Mouse (Mus musculus) CH12.LX (cell line): Measurements from ENCODE around the gene Tmem104. TPM values are rescaled to one million over a fixed set of nuclear protein-coding genes. Genes with fewer than 3 reads are reported as not detected.

Experiments used
- DNase-seq: peaks from one replicate; pipeline ENCODE4 v3.0.0-alpha.2; 2013; ENCODE audit errors: extremely low read depth
- H3K27ac ChIP-seq: 2 replicates; pipeline ENCODE4 v1.5.1; 2012; ENCODE audit warnings: low read depth, mild to moderate bottlenecking, control low read depth, moderate library complexity; ENCODE audit not compliant: insufficient read depth
- H3K27me3 ChIP-seq: replicated peaks from 2 replicates; pipeline ENCODE3; 2012; ENCODE audit warnings: inconsistent platforms
- H3K36me3 ChIP-seq, 2 experiments: replicated peaks in 1 of 2; 2 replicates each; pipeline versions ENCODE3 to v1.6.1; 2012; ENCODE audit warnings: inconsistent platforms in 1 of 2, low read length in 1 of 2, mild to moderate bottlenecking in 1 of 2, mixed read lengths in 1 of 2, moderate library complexity in 1 of 2; ENCODE audit not compliant: control insufficient read depth in 1 of 2, insufficient read depth in 1 of 2
- H3K4me1 ChIP-seq, 2 experiments: 2 replicates each; pipeline ENCODE4 v1.6.1; 2012; ENCODE audit warnings: inconsistent platforms in 1 of 2, moderate library complexity in 1 of 2; ENCODE audit not compliant: insufficient read depth in 2 of 2, control insufficient read depth in 1 of 2
- H3K4me2 ChIP-seq: 2 replicates; pipeline ENCODE4 v1.6.1; 2012; ENCODE audit warnings: low read depth, mild to moderate bottlenecking, control low read depth; ENCODE audit not compliant: poor library complexity, insufficient read depth, severe bottlenecking
- H3K4me3 ChIP-seq, 3 experiments: fragments of 150-350 bp in 1 of 3; sonication (generic) in 1 of 3; replicated peaks in 1 of 3; 2 replicates each; pipeline versions ENCODE3 to v1.5.1; 2011 to 2012; ENCODE audit warnings: low read depth in 2 of 3, low read length in 2 of 3, mild to moderate bottlenecking in 2 of 3, moderate library complexity in 2 of 3, control low read depth in 1 of 3, improper control_type of control experiment in 1 of 3, inconsistent platforms in 1 of 3, mixed read lengths in 1 of 3; ENCODE audit not compliant: poor library complexity in 1 of 3
- H3K79me2 ChIP-seq: replicated peaks from 2 replicates; pipeline ENCODE4 v1.6.1; 2012; ENCODE audit warnings: mild to moderate bottlenecking, moderate library complexity; ENCODE audit not compliant: control insufficient read depth, poor library complexity, insufficient read depth, severe bottlenecking; ENCODE audit errors: extremely low read depth
- H3K9ac ChIP-seq: 2 replicates; pipeline ENCODE4 v1.6.1; 2012; ENCODE audit warnings: low read depth, mild to moderate bottlenecking, control low read depth, moderate library complexity; ENCODE audit not compliant: insufficient read depth
- H3K9me3 ChIP-seq: replicated peaks from 2 replicates; pipeline ENCODE3; 2012; ENCODE audit warnings: low read length, inconsistent platforms, mixed read lengths
- BHLHE40 ChIP-seq: IDR thresholded peaks from 2 replicates; pipeline ENCODE4 v1.6.1; 2011; ENCODE audit warnings: mild to moderate bottlenecking, low read depth, low read length, improper control_type of control experiment
- CHD1 ChIP-seq: IDR thresholded peaks from 2 replicates; pipeline ENCODE4 v1.6.1; 2012; ENCODE audit warnings: low read depth, low read length, improper control_type of control experiment, inconsistent platforms
- CHD2 ChIP-seq: IDR thresholded peaks from 2 replicates; pipeline ENCODE4 v1.6.1; 2011; ENCODE audit warnings: low read length, improper control_type of control experiment
- E2F4 ChIP-seq: IDR thresholded peaks from 2 replicates; pipeline ENCODE4 v1.6.1; 2011; ENCODE audit warnings: low read depth, low read length, improper control_type of control experiment; ENCODE audit not compliant: insufficient replicate concordance
- ELF1 ChIP-seq: IDR thresholded peaks from 2 replicates; pipeline ENCODE4 v1.6.1; 2014; ENCODE audit warnings: low read depth, mild to moderate bottlenecking, inconsistent platforms, low read length, improper control_type of control experiment
- EP300 ChIP-seq: IDR thresholded peaks from 2 replicates; pipeline ENCODE4 v1.6.1; 2011; ENCODE audit warnings: low read length, improper control_type of control experiment
- ETS1 ChIP-seq: conservative IDR thresholded peaks from 2 replicates; pipeline ENCODE4 v1.6.1; 2012; ENCODE audit warnings: low read depth, mild to moderate bottlenecking, inconsistent platforms, low read length, improper control_type of control experiment, moderate library complexity
- IRF4 ChIP-seq: IDR thresholded peaks from 2 replicates; pipeline ENCODE4 v1.6.1; 2014; ENCODE audit warnings: low read depth, mild to moderate bottlenecking, inconsistent platforms, low read length, improper control_type of control experiment
- JUN ChIP-seq: IDR thresholded peaks from 2 replicates; pipeline ENCODE4 v1.6.1; 2011; ENCODE audit warnings: low read depth, mild to moderate bottlenecking, low read length, improper control_type of control experiment, moderate library complexity; ENCODE audit not compliant: insufficient read depth
- JUND ChIP-seq: conservative IDR thresholded peaks from 2 replicates; pipeline ENCODE4 v1.6.1; 2011; ENCODE audit warnings: low read depth, low read length, improper control_type of control experiment
- KAT2A ChIP-seq: IDR thresholded peaks from 2 replicates; pipeline ENCODE4 v1.6.1; 2012; ENCODE audit warnings: low read length, improper control_type of control experiment, inconsistent platforms; ENCODE audit not compliant: insufficient replicate concordance
- MAFK ChIP-seq: IDR thresholded peaks from 2 replicates; pipeline ENCODE4 v1.6.1; 2011; ENCODE audit warnings: low read length, improper control_type of control experiment; ENCODE audit not compliant: insufficient replicate concordance
- MAX ChIP-seq: IDR thresholded peaks from 2 replicates; pipeline ENCODE4 v1.6.1; 2011; ENCODE audit warnings: low read length, improper control_type of control experiment
- MAZ ChIP-seq: IDR thresholded peaks from 2 replicates; pipeline ENCODE4 v1.6.1; 2012; ENCODE audit warnings: low read depth, mild to moderate bottlenecking, inconsistent platforms, low read length, improper control_type of control experiment, moderate library complexity
- MEF2A ChIP-seq: IDR thresholded peaks from 2 replicates; pipeline ENCODE4 v1.6.1; 2014; ENCODE audit warnings: low read depth, mild to moderate bottlenecking, inconsistent platforms, low read length, improper control_type of control experiment, borderline replicate concordance
- MXI1 ChIP-seq: IDR thresholded peaks from 2 replicates; pipeline ENCODE4 v1.6.1; 2011; ENCODE audit warnings: mild to moderate bottlenecking, low read depth, low read length, improper control_type of control experiment
- MYC ChIP-seq: IDR thresholded peaks from 2 replicates; pipeline ENCODE4 v1.6.1; 2011; ENCODE audit warnings: low read depth, mild to moderate bottlenecking, improper control_type of control experiment, low read length
- NELFE ChIP-seq: IDR thresholded peaks from 2 replicates; pipeline ENCODE4 v1.6.1; 2011; ENCODE audit warnings: low read depth, low read length, improper control_type of control experiment
- POLR2AphosphoS2 ChIP-seq: IDR thresholded peaks from 2 replicates; pipeline ENCODE4 v1.6.1; 2011; ENCODE audit warnings: low read depth, low read length, improper control_type of control experiment
- SIN3A ChIP-seq: IDR thresholded peaks from 2 replicates; pipeline ENCODE4 v1.6.1; 2012; ENCODE audit warnings: low read length, improper control_type of control experiment, inconsistent platforms
- SMC3 ChIP-seq: IDR thresholded peaks from 2 replicates; pipeline ENCODE4 v1.6.1; 2011; ENCODE audit warnings: low read depth, low read length, improper control_type of control experiment
- TBP ChIP-seq: conservative IDR thresholded peaks from 2 replicates; pipeline ENCODE4 v1.6.1; 2011; ENCODE audit warnings: low read depth, low read length, improper control_type of control experiment
- TCF12 ChIP-seq: IDR thresholded peaks from 2 replicates; pipeline ENCODE4 v1.6.1; 2014; ENCODE audit warnings: low read depth, mild to moderate bottlenecking, inconsistent platforms, low read length, improper control_type of control experiment
- UBTF ChIP-seq: IDR thresholded peaks from 2 replicates; pipeline ENCODE4 v1.6.1; 2012; ENCODE audit warnings: low read depth, mild to moderate bottlenecking, inconsistent platforms, low read length, improper control_type of control experiment, moderate library complexity
- USF1 ChIP-seq: IDR thresholded peaks from 2 replicates; pipeline ENCODE4 v1.6.1; 2014; ENCODE audit warnings: low read depth, mild to moderate bottlenecking, inconsistent platforms, low read length, improper control_type of control experiment
- USF2 ChIP-seq: conservative IDR thresholded peaks from 2 replicates; pipeline ENCODE4 v1.6.1; 2011; ENCODE audit warnings: low read depth, low read length, improper control_type of control experiment
- ZC3H11A ChIP-seq: IDR thresholded peaks from 2 replicates; pipeline ENCODE4 v1.6.1; 2012; ENCODE audit warnings: low read depth, mild to moderate bottlenecking, inconsistent platforms, low read length, improper control_type of control experiment
- ZMIZ1 ChIP-seq: IDR thresholded peaks from 2 replicates; pipeline ENCODE4 v1.6.1; 2012; ENCODE audit warnings: low read depth, mild to moderate bottlenecking, inconsistent platforms, low read length, improper control_type of control experiment
- dilution Hi-C: fragments of 300-500 bp; cut with MboI; formaldehyde crosslinking; loops from 2 replicates; pipeline ENCODE4 v1.14.3; 2020; ENCODE audit warnings: low sequenced_read_pairs; ENCODE audit not compliant: extremely low pct_unique_long_range_greater_than_20kb, extremely low pct_ligation_motif_present
- in situ Hi-C: fragments of 300-500 bp; cut with MboI; formaldehyde crosslinking; loops from 3 replicates; pipeline ENCODE4 v1.14.3; 2019; ENCODE audit warnings: low sequenced_read_pairs, low pct_ligation_motif_present, low pct_unique_long_range_greater_than_20kb, mixed read lengths
- polyA plus RNA-seq: library from polyadenylated mRNA; unstranded; fragments of >175 nt; gene quantifications from 2 replicates; pipeline ENCODE4 v1.2.1, GENCODE M21; 2012; ENCODE audit warnings: low read depth; ENCODE audit not compliant: insufficient read length
- total RNA-seq, 2 experiments: library from RNA; depleted of rRNA; stranded (reverse); fragments of 300-350 nt in 1 of 2; fragments of >200 nt in 1 of 2; gene quantifications; 2 replicates each; pipeline ENCODE4 v1.2.3; 2012 to 2014

Tmem104 gene
- total and polyA plus RNA-seq, 3 experiments = 3.5 to 16.1 (median 10.8) TPM

- H3K4me2 ChIP-seq = peak overlapping the region; percentile 88
- H3K27ac ChIP-seq = peak overlapping the region; percentile 84
- peaks cover 27 to 69% of the 10 kb centered on the region in 2 experiments for H3K36me3 ChIP-seq
- H3K27me3 ChIP-seq = no peaks in the 10 kb centered on the region
- peak overlapping the region; percentile 4 to 43 (median 14) for H3K4me3 ChIP-seq
- dilution Hi-C loops = no loop called here
- no peaks in the 10 kb centered on the region for H3K9me3 ChIP-seq
- peak; percentile 75 for DNase-seq
- peak overlapping the region; percentile 9 for H3K9ac ChIP-seq
- TF ChIP-seq JUN (peak; percentile 48), TBP (no peak), MAZ (no peak; the same call in 1 of the 2 replicates), POLR2AphosphoS2 (no peak), IRF4 (no peak; the same call in none of the 2 replicates), SMC3 (no peak), CHD2 (peak; percentile 38), CHD1 (no peak; the same call in 1 of the 2 replicates), SIN3A (peak; percentile 31; the same call in 1 of the 2 replicates), MAX (no peak), BHLHE40 (peak; percentile 60), ELF1 (no peak), MYC (no peak), MAFK (peak; percentile 95), KAT2A (0 out of 2 replicates have a peak, but pooled peaks have one; percentile 3), JUND (0 out of 2 replicates have a peak, but pooled peaks have one; percentile 42), ETS1 (peak; percentile 71), NELFE (no peak), E2F4 (no peak)
- H3K79me2 ChIP-seq = 0 out of 2 replicates have a peak, but pooled peaks cover 7% of the 10 kb centered on the region
- in situ Hi-C loops = no loop called here
- H3K4me1 ChIP-seq = peaks cover 33 to 42% of the 10 kb centered on the region in 2 experiments
These were observed 14.4 kb upstream of the Tmem104 start for GRCm38 (mm10) chr11:115172825-115173287.

DNA sequence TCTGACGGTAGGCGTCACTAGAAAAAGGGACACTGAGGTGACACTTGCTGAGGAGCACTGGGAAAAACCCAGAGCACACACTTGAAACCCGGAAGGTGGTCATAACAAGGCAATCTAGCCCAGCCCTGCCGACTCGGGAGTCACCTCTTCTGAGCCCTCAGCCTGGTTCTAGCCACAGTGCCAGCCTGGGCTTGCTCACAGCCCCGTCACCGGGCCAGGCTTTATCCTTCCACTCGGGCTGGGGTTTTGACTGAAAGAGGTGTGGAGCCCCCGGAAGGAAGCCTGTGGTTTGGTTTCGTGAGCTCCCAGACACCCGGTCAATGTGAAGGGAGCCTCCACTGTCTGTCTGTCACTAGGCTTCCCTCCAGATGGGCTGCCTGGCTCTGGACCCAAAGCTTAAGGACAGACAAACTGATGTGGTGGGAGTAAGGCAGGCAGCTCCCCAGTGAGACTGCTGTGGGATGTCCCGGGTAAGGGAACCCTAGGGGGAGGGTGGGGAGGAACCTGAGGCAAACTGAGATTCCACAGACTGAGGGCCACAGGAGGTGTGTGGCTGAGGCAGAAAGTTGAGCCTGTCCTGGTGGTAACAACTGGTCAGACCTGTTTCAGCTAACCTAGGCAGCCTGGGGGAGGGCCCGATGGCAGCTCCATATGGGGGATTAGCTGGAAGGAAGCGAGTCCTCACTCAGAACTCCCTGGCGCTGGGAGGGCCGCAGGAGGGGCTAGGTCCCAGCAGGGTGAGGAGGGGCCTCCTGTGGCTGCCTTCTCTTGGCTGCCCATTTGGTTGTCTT is 13.5 kb upstream of the Tmem104 start:
- peaks cover 30 to 69% of the 10 kb centered on the region in 2 experiments for H3K36me3 ChIP-seq
- in situ Hi-C loops = no loop called here
- H3K9ac ChIP-seq = peak overlapping the region; percentile 9
- TF ChIP-seq MAZ = peak; percentile 68; the same call in 1 of the 2 replicates
- TF ChIP-seq KAT2A = no peak
- peak; percentile 18 for TF ChIP-seq EP300
- TF ChIP-seq POLR2AphosphoS2 = no peak
- TF ChIP-seq JUN = no peak
- peak; percentile 93 for TF ChIP-seq IRF4
- TF ChIP-seq ZC3H11A = no peak
- peak; percentile 40; the same call in 1 of the 2 replicates for TF ChIP-seq ZMIZ1
- peak; percentile 76 for TF ChIP-seq MXI1
- peak; percentile 87 for TF ChIP-seq TBP
- no peak; the same call in 1 of the 2 replicates for TF ChIP-seq SIN3A
- peak; percentile 59 for TF ChIP-seq NELFE
- TF ChIP-seq E2F4 = no peak
- peak; percentile 94; the same call in 1 of the 2 replicates for TF ChIP-seq UBTF
- TF ChIP-seq MEF2A = peak; percentile 90
- peak; percentile 71 for TF ChIP-seq BHLHE40
- peak; percentile 91 for TF ChIP-seq TCF12
- TF ChIP-seq USF1 = no peak
- TF ChIP-seq USF2 = no peak

More for the DNA sequence above, 13.5 kb upstream of the Tmem104 start:
- H3K4me3 ChIP-seq = peak overlapping the region; percentile 3 to 38 (median 12)
- H3K4me2 ChIP-seq = peak overlapping the region; percentile 88
- H3K9me3 ChIP-seq = no peaks in the 10 kb centered on the region
- no peaks in the 10 kb centered on the region for H3K27me3 ChIP-seq
- dilution Hi-C loops = no loop called here
- peak overlapping the region; percentile 84 for H3K27ac ChIP-seq
- peak; percentile 87 for DNase-seq
- H3K79me2 ChIP-seq = 0 out of 2 replicates have a peak, but pooled peaks cover 7% of the 10 kb centered on the region
- H3K4me1 ChIP-seq = peaks cover 33 to 42% of the 10 kb centered on the region in 2 experiments
